Mouse (Mus musculus) liver, adult (tissue): Measurements from ENCODE around the gene Pkhd1.

Source experiments
- GATA4 ChIP-seq: IDR thresholded peaks from 2 replicates; pipeline ENCODE4 v1.6.1; 2014; ENCODE audit warnings: mild to moderate bottlenecking, low read length; ENCODE audit not compliant: insufficient replicate concordance

The Pkhd1 gene

DNA sequence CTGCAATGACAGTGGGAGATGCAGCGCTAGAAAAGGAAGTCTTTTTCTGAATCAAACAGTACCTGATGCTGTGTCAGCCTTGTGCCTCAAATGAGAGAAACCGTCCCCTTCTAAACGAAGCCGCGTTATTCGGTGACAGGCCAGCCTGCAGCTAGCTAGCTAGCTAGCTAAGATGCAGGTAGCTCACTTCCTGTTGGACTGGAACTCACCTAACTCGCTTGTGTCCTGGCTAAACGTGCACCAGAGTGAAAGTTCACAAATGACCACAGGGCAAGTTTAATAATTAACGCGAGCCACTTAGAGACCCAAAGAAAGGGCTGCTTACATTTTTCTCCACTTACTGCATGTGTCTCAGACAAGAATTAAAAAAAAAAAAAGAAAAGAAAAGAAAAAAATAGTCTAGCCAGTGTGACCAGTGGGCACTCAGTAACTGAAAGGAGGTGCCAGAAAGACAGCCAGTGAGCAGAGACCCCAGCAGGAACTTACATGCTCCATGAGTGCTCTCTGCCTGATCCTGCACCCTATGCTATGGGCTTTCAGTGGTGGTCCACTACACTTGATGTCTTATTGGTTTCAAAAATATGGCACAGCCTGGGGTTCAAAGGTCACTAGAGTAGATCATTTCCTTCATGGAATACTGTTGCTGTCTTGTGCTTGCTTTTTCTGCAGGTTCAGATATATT is at the start of gene Pkhd1:
Gene Pkhd1 (minus strand): TSS at position 216 of the 682 bp plus-strand sequence.
- TF ChIP-seq GATA4 = no peak

GRCm38 (mm10) chr1:20667567-20667966 is 49.7 kb upstream of the Pkhd1 start:
- no peak for TF ChIP-seq GATA4

DNA sequence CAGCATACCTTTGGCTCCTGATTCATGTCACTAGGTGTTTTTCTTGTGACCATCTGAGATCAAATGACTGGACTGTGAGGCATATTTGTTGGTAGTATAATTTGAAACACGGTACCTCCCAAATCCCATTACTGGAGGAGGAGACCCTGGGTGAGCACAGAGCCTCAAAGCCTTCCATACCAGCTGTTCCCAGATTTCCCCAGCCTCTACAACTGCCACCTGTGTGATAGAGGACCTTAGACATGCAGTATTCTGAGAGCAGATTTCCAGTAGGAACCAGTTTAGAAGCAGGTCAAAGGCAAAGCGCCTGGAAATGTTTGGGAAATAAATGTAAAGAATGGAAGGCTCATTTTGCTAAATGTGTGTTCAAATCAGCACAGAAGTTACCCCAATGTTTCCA is 48.4 kb upstream of the Pkhd1 start:
- no peak for TF ChIP-seq GATA4

- no peak for TF ChIP-seq GATA4
Observed at GRCm38 (mm10) chr1:20655085-20655484, 37.2 kb upstream of the Pkhd1 start.

DNA sequence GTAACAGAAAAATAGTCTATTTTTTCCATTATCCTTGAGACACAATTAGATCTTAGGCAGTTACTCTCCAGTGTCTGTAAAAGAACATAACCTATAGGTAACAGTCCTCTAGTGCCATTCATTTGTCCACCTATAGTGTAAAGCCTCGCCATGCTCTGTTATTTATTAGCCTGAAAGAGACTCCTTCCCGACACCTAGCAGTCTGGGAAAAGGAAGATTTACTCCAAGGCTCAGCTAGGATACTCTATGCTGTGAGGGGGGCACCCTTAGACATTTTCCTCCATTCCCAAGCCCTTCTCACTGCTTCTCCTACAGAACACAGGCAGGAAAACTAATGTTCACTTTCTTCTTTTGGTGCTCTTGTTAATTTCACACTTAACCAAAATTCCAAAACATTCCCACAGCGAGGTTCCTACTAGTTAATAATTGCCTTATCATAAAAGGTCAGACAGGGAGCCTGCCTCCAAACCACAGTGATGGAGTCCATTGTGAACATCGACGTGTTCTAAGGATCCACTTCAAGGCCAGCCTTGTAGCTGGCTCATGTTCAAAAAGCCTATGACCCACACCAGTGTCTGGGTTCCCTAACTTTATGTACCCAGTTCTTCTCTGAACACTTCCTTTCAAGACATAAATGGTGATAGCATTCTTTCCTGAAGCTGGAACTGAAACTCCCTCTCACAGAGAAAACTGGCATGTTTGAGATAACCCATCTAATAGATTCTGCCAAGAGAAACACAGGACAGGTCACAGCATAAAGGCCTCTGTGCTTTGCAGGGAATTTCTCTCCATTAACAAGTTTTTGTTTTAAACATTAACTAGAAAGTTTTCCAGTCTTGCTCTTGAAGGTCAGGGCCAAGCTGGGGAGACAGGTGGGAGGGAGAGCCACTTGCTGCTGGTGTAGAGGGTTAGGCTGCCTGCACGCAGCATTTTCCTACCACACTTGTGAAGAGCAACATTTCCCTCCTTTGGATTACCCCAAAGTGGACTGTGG is 35.9 kb upstream of the Pkhd1 start:
- TF ChIP-seq GATA4 = no peak

GRCm38 (mm10) chr1:20634856-20635255 is 17.0 kb upstream of the Pkhd1 start:
- no peak for TF ChIP-seq GATA4

GRCm38 (mm10) chr1:20633276-20633869 is 15.5 kb upstream of the Pkhd1 start:
- no peak for TF ChIP-seq GATA4

DNA sequence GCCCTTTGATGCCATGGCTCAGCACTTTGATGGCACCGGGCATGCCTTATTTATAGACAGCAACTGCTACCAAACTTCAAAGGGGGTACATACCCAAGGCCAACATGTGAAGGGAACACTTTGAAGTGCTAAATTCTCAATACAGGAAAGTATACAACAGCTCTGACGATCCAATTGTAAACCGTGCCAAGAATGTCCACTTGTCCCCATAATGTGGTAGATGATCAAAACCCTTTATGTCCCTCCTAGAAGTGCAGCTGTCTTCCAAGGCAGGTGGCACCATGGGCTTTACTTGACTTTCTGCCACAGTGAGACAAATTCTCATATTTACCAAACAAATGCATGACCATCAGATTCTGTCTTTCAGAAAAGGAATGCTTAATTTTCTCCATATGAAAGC is 6.7 kb upstream of the Pkhd1 start:
- TF ChIP-seq GATA4 = no peak

DNA sequence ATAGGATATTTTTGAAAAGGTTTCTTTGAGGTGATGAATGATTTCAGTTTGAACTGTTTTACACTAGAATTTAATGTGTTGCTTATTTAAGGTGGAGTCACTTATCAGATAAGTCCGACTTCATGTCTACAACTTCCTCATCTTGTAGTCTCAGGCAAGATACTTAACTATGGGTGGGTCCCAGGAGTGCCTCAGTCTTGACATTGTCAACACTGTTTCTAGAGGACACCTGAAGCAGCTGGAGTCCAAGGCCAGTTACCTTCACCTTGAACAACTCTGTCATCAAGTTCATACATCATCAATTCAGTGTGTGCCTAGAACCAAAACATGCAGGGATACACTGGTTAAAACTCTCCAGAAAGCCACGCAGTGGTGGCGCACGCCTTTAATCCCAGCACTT is 5.5 kb upstream of the Pkhd1 start:
- no peak for TF ChIP-seq GATA4

- TF ChIP-seq GATA4 = no peak
Observed at GRCm38 (mm10) chr1:20620611-20621010, 2.7 kb upstream of the Pkhd1 start.

- TF ChIP-seq GATA4 = no peak
Observed at GRCm38 (mm10) chr1:20619363-20619762, 1.5 kb upstream of the Pkhd1 start.

DNA sequence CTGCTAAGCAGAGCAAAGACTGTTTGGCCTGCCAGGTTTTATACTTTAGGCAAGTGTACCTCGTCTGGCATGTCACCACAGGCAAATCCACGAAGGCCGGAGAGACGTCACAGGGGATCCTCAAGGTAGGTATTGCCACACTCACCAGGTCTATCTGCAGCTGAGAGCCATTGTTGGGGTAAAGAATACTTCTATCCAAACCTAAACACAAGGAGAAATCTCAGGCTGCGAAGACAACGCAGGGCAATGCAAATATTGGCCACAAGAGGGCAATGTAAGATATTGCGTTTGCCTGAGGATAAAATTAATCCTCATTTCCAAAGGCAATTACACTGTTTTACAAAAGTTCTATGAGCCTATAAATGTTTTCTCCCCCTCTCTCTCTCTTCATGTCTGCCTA is 5.2 kb downstream of the Pkhd1 start:
- no peak for TF ChIP-seq GATA4

DNA sequence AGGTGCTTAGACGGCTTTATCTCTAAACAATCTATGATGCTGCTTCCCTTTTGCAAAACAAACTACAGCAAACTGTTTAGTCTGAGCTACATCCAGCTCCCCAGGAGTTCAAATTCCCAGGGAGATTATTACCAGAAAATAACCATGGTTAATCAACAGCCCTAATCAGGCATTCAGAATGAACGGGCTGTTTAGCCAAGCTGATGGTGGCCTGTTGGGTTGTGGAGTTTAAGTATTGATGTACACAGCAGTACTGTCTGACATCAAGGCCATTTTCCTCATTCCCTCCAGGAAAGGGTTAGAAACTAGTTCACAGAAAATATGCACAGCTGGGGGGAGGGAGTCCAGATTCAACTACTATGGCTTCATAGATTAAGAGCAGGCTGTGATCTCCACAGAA is 12.4 kb downstream of the Pkhd1 start:
- TF ChIP-seq GATA4 = no peak

- TF ChIP-seq GATA4 = no peak
Observed at GRCm38 (mm10) chr1:20590488-20590887, 27.4 kb downstream of the Pkhd1 start.

DNA sequence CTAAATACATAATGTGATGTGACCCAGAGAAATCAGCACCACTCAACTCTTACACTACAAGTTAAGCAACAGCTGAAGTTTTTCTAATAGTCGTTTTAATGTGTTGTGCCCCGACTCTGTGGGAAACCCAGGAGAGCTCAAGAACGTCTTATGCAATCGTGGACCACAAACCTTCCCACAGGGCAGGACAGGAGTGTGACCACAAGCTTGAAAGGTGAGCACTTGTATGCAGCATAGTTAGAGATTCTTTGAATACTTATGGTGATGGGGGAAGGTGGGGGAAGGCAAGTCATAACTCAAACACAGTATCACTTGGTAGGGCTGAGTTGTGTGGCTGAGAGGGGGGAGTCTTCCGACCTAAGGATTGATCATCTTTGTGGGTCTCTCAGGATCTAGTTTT is 46.4 kb downstream of the Pkhd1 start:
- no peak for TF ChIP-seq GATA4

- TF ChIP-seq GATA4 = no peak
Observed at GRCm38 (mm10) chr1:20569430-20569829, 48.4 kb downstream of the Pkhd1 start.
